Mouse (Mus musculus) liver, embryonic 14.5 days (tissue): ENCODE data around the gene Gatd1.

Source experiments
- CTCF ChIP-seq: IDR thresholded peaks from 2 replicates; pipeline ENCODE4 v1.5.1; 2016; ENCODE audit warnings: antibody characterized with exemption, low read depth, control low read depth
- EP300 ChIP-seq: IDR thresholded peaks from 2 replicates; pipeline ENCODE4 v1.6.1; 2016; ENCODE audit warnings: antibody characterized with exemption, low read depth

GRCm38 (mm10) chr7:141457986-141458660 lies 44.2 kb upstream of the Gatd1 start:
- TF ChIP-seq CTCF (peak; percentile 86), EP300 (no peak)
